ENCODE assay signal across 25 mouse cellular contexts in genomic region chr11:112278566-112278965, GRCm38 (mm10).
"Had no signal": no experiment of that assay in that cellular context is flagged by ENCODE, and none has a peak within 500 bp of the region (broad histone marks: within the 10 kb centered on the region; RNA-seq: fewer than 3 reads in every experiment).

No protein-coding gene starts in this region.

- H3K4me2 ChIP-seq: heart, embryonic 12.5 days; hindbrain, embryonic 12.5 days; hindbrain, embryonic 14.5 days; intestine, embryonic 15.5 days; limb, embryonic 12.5 days had no signal

- H3K27me3 ChIP-seq: heart, embryonic 12.5 days; hindbrain, embryonic 12.5 days; intestine, embryonic 15.5 days; limb, embryonic 12.5 days had no signal

- H3K36me3 ChIP-seq: heart, embryonic 10.5 days; heart, embryonic 12.5 days; hindbrain, embryonic 10.5 days; hindbrain, embryonic 12.5 days; intestine, embryonic 15.5 days; limb, embryonic 10.5 days; limb, embryonic 12.5 days had no signal

- H3K9ac ChIP-seq: heart, embryonic 12.5 days; hindbrain, embryonic 12.5 days; hindbrain, embryonic 14.5 days; intestine, embryonic 15.5 days; limb, embryonic 12.5 days had no signal

- H3K9me3 ChIP-seq: heart, embryonic 10.5 days; heart, embryonic 12.5 days; hindbrain, embryonic 10.5 days; hindbrain, embryonic 12.5 days; intestine, embryonic 15.5 days; limb, embryonic 10.5 days; limb, embryonic 12.5 days had no signal

- H3K27ac ChIP-seq: gastrocnemius, adult 2 months; heart, embryonic 10.5 days; hindbrain, embryonic 10.5 days; hindbrain, embryonic 12.5 days; hindbrain, embryonic 14.5 days; intestine, embryonic 15.5 days; layer of hippocampus, adult 2 months; left cerebral cortex, adult 2 months; limb, embryonic 10.5 days; limb, embryonic 12.5 days had no signal

- ATAC-seq: hindbrain, embryonic 16.5 days; inflammation-experienced regulatory T-cells, adult 6 months; intestine, embryonic 15.5 days; intestine, postnatal 0 days had no signal

- DNase-seq: gastrocnemius, adult 2 months; gastrocnemius, postnatal 10 days; gastrocnemius, postnatal 25 days; heart, adult 18-20 months; heart, postnatal 10 days; heart, postnatal 4 days; kidney, adult 18-20 months; kidney, adult 8-10 months; kidney, postnatal 10 days; kidney, postnatal 25 days; kidney, postnatal 4 days; liver had no signal

- H3K4me1 ChIP-seq: heart, embryonic 10.5 days; heart, embryonic 12.5 days; hindbrain, embryonic 10.5 days; hindbrain, embryonic 12.5 days; intestine, embryonic 15.5 days had no signal

- H3K4me3 ChIP-seq: gastrocnemius, adult 2 months; heart, embryonic 10.5 days; heart, embryonic 12.5 days; hindbrain, embryonic 10.5 days; hindbrain, embryonic 12.5 days; intestine, embryonic 15.5 days; layer of hippocampus, adult 2 months; left cerebral cortex, adult 2 months; limb, embryonic 10.5 days; limb, embryonic 12.5 days had no signal
